Mouse (Mus musculus) embryonic facial prominence, embryonic 15.5 days (tissue): ENCODE measurements around the gene Pdk1. TPM values are rescaled to one million over a fixed set of nuclear protein-coding genes. Genes with fewer than 3 reads are reported as not detected.

Source experiments
- ATAC-seq: fragments of 200-750 bp; cut with Nextera tagmentation; 2 replicates; pipeline ENCODE4 v1.8.0; 2017; ENCODE audit warnings: low read depth, moderate TSS enrichment; ENCODE audit not compliant: insufficient number of reproducible peaks, low FRiP score, low TSS enrichment
- H3K27ac ChIP-seq: fragments of 300-500 bp; sonication (generic); replicated peaks from 2 replicates; pipeline ENCODE4 v1.5.1; 2015; ENCODE audit warnings: mild to moderate bottlenecking, inconsistent platforms
- H3K27me3 ChIP-seq: fragments of 300-500 bp; sonication (generic); 2 replicates; pipeline ENCODE4 v1.6.1; 2015; ENCODE audit warnings: inconsistent platforms
- H3K36me3 ChIP-seq: fragments of 300-500 bp; sonication (generic); 2 replicates; pipeline ENCODE4 v1.6.1; 2015; ENCODE audit warnings: mild to moderate bottlenecking, inconsistent platforms
- H3K4me1 ChIP-seq: fragments of 300-500 bp; sonication (generic); 2 replicates; pipeline ENCODE4 v1.6.1; 2015; ENCODE audit warnings: inconsistent platforms
- H3K4me2 ChIP-seq: fragments of 300-500 bp; sonication (generic); replicated peaks from 2 replicates; pipeline ENCODE4 v1.6.1; 2015; ENCODE audit warnings: mild to moderate bottlenecking, inconsistent platforms
- H3K4me3 ChIP-seq: fragments of 300-500 bp; sonication (generic); replicated peaks from 2 replicates; pipeline ENCODE4 v1.5.1; 2015; ENCODE audit warnings: mild to moderate bottlenecking, inconsistent platforms
- H3K9ac ChIP-seq: fragments of 300-500 bp; sonication (generic); 2 replicates; pipeline ENCODE4 v1.6.1; 2015; ENCODE audit warnings: inconsistent platforms
- H3K9me3 ChIP-seq: fragments of 300-500 bp; sonication (generic); replicated peaks from 2 replicates; pipeline ENCODE4 v1.6.1; 2016; ENCODE audit warnings: inconsistent platforms
- WGBS: fragments of 180-500 bp; shearing (Covaris S2); methylation state at CpG from one replicate; pipeline ENCODE4 v1.1.7; 2015; 5-methylcytosine and 5-hydroxymethylcytosine counted together
- polyA plus RNA-seq: library from polyadenylated mRNA; unstranded; fragments of >200 nt; fragmentation: Nextera tagmentation; extraction: Ambion mirVana; gene quantifications from 2 replicates; pipeline ENCODE4 v1.2.1, GENCODE M21; 2015

The Pdk1 gene
- polyA plus RNA-seq, 1 experiment from 2014 or later, result 58.1 TPM

- no peak overlapping the region for H3K27ac ChIP-seq
- 29% methylated on average over 6 of the region's 6 CpGs for WGBS
Measured at GRCm38 (mm10) chr2:71938716-71939393, 65.8 kb downstream of the Pdk1 start.

DNA sequence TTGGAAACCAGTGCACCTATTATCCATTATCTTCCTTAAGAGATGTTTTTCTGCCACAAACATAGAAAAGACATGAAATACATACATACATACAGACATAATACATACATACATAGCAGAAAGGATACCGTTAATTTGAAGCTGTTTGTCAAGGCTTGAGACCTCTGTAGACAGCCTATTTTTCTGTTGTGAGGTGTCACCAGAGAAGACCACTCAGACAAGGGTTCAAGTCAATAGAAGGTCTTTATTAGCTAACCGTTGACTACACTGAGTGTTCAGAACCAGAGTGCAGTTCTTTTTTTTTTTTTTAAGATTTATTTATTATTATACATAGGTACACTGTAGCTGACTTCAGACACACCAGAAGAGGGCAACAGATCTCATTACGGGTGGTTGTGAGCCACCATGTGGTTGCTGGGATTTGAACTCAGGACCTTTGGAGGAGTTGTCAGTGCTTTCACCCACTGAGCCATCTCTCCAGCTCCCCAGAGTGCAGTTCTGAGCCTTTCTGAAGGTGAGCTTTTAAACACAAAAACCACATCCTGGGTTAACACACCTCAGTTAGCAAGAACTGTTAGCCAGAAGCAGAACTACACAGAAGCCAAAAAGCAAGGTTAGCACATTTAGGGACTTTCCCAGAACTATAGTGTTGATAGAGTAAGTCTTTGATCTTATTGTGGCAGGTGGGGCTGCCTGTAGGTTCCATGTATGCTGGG is 68.1 kb downstream of the Pdk1 start:
- Histone ChIP-seq H3K9me3 (no peaks in the 10 kb centered on the region), H3K4me1 (peaks cover 6% of the 10 kb centered on the region; the same call in 1 of the 2 replicates), H3K4me3 (no peak overlapping the region), H3K27ac (no peak overlapping the region), H3K4me2 (no peak overlapping the region), H3K27me3 (no peaks in the 10 kb centered on the region), H3K36me3 (no peaks in the 10 kb centered on the region), H3K9ac (no peak overlapping the region)
- ATAC-seq, result no peak
- WGBS, result 90% methylated on average over 3 of the region's 3 CpGs

More at GRCm38 (mm10) chr2:71938716-71939393, 65.8 kb downstream of the Pdk1 start:
- no peak overlapping the region for H3K9ac ChIP-seq
- no peak for ATAC-seq
- no peak overlapping the region for H3K4me2 ChIP-seq
- H3K9me3 ChIP-seq, result no peaks in the 10 kb centered on the region
- no peak overlapping the region for H3K4me3 ChIP-seq
- H3K36me3 ChIP-seq, result no peaks in the 10 kb centered on the region
- no peaks in the 10 kb centered on the region for H3K27me3 ChIP-seq
- H3K4me1 ChIP-seq, result peaks cover 6% of the 10 kb centered on the region; the same call in 1 of the 2 replicates

GRCm38 (mm10) chr2:71941721-71942087 is 68.7 kb downstream of the Pdk1 start:
- no peak overlapping the region for H3K9ac ChIP-seq
- peaks cover 6% of the 10 kb centered on the region; the same call in 1 of the 2 replicates for H3K4me1 ChIP-seq
- H3K27me3 ChIP-seq, result no peaks in the 10 kb centered on the region
- H3K27ac ChIP-seq, result no peak overlapping the region
- H3K4me2 ChIP-seq, result no peak overlapping the region
- H3K4me3 ChIP-seq, result no peak overlapping the region
- 88% methylated on average over 5 of the region's 5 CpGs for WGBS
- H3K9me3 ChIP-seq, result no peaks in the 10 kb centered on the region
- no peak for ATAC-seq
- H3K36me3 ChIP-seq, result no peaks in the 10 kb centered on the region

GRCm38 (mm10) chr2:71951212-71951611 is 78.2 kb downstream of the Pdk1 start:
- no peak overlapping the region for H3K9ac ChIP-seq
- no peaks in the 10 kb centered on the region for H3K36me3 ChIP-seq
- no peak overlapping the region for H3K27ac ChIP-seq
- H3K4me2 ChIP-seq, result no peak overlapping the region
- H3K27me3 ChIP-seq, result no peaks in the 10 kb centered on the region
- H3K9me3 ChIP-seq, result no peaks in the 10 kb centered on the region
- no peak for ATAC-seq
- WGBS, result 70% methylated on average over 4 of the region's 4 CpGs
- H3K4me3 ChIP-seq, result no peak overlapping the region
- no peaks in the 10 kb centered on the region for H3K4me1 ChIP-seq

Other genes starting within 250 kb of the Pdk1 start
- gene Itga6, start 127.6 kb upstream of the Pdk1 start, polyA plus RNA-seq, result 51.6 and 55.4 TPM in 2 replicates
- gene Rapgef4, start 108.0 kb downstream of the Pdk1 start, polyA plus RNA-seq, result 4.6 and 5.8 TPM in 2 replicates